Mouse (Mus musculus): ENCODE data around the gene Ldlrad1. TPM values are rescaled to one million over a fixed set of nuclear protein-coding genes. Genes with fewer than 3 reads are reported as not detected.
A peak's percentile ranks its signal among the peaks of the same experiment; 100 is the strongest.

Ldlrad1 gene
- polyA plus RNA-seq, 2 experiments, result not detected

- peaks cover 25 to 34% of the 10 kb centered on the region in 2 experiments for H3K4me1 ChIP-seq (replicated peaks; ENCODE audit: control insufficient read depth in 2 of 2, insufficient read depth in 2 of 2, low read length in 1 of 2)
- H3K4me3 ChIP-seq (ENCODE audit: insufficient read depth in 1 of 2, low read depth in 2 of 2, low read length in 2 of 2), result 0 out of 4 replicates have a peak overlapping the region, but pooled peaks of 1 of the 2 experiments have one; percentile 79
- no peak for TF ChIP-seq CTCF (IDR thresholded peaks at IDR 0.05; ENCODE audit: low read depth)
- no peak for TF ChIP-seq EP300 (IDR thresholded peaks at IDR 0.05; ENCODE audit: low read depth)
- no peaks in the 10 kb centered on the region for H3K27me3 ChIP-seq (ENCODE audit: control insufficient read depth, insufficient read depth, low read length)
- ATAC-seq (ENCODE audit: insufficient read depth) (no peak), DNase-seq (ENCODE audit: low read depth in 3 of 3, low spot score in 3 of 3) (no peak)
- peak overlapping the region; percentile 89 for H3K4me2 ChIP-seq (ENCODE audit: low read depth)
- peak overlapping the region; percentile 7; the same call in 1 of the 2 replicates for H3K9ac ChIP-seq (replicated peaks)
- H3K9me3 ChIP-seq (ENCODE audit: control insufficient read depth, low read length), result no peaks in the 10 kb centered on the region
- 0 out of 2 replicates have a peak overlapping the region, but pooled peaks have one; percentile 5 for H3K27ac ChIP-seq
- peaks cover 2% of the 10 kb centered on the region for H3K36me3 ChIP-seq (replicated peaks; ENCODE audit: control insufficient read depth, insufficient read depth, low read depth)
Observed at GRCm38 (mm10) chr4:107180746-107181145, 28.2 kb upstream of the Ldlrad1 start.

- WGBS (ENCODE audit: insufficient replicate concordance), result 35% methylated on average over 6 of the region's 6 CpGs
- Histone ChIP-seq H3K4me1 (replicated peaks; ENCODE audit: control insufficient read depth in 2 of 2, insufficient read depth in 2 of 2, low read length in 1 of 2) (peaks cover 25 to 33% of the 10 kb centered on the region in 2 experiments), H3K27me3 (ENCODE audit: control insufficient read depth, insufficient read depth, low read length) (no peaks in the 10 kb centered on the region), H3K4me2 (ENCODE audit: low read depth) (peak overlapping the region; percentile 38), H3K9me3 (ENCODE audit: control insufficient read depth, low read length) (no peaks in the 10 kb centered on the region), H3K27ac (peak overlapping the region; percentile 47), H3K9ac (replicated peaks) (0 out of 2 replicates have a peak overlapping the region, but pooled peaks have one; percentile 5), H3K36me3 (replicated peaks; ENCODE audit: control insufficient read depth, insufficient read depth, low read depth) (peaks cover 11% of the 10 kb centered on the region), H3K4me3 (ENCODE audit: insufficient read depth in 1 of 2, low read depth in 2 of 2, low read length in 2 of 2) (no peak overlapping the region)
- DNase-seq (ENCODE audit: low read depth in 3 of 3, low spot score in 3 of 3), result no peak
- TF ChIP-seq EP300 (IDR thresholded peaks at IDR 0.05; ENCODE audit: low read depth) (no peak), CTCF (IDR thresholded peaks at IDR 0.05; ENCODE audit: low read depth) (no peak)
- ATAC-seq (ENCODE audit: insufficient read depth), result no peak
Observed at GRCm38 (mm10) chr4:107181866-107182265, 27.1 kb upstream of the Ldlrad1 start.

DNA sequence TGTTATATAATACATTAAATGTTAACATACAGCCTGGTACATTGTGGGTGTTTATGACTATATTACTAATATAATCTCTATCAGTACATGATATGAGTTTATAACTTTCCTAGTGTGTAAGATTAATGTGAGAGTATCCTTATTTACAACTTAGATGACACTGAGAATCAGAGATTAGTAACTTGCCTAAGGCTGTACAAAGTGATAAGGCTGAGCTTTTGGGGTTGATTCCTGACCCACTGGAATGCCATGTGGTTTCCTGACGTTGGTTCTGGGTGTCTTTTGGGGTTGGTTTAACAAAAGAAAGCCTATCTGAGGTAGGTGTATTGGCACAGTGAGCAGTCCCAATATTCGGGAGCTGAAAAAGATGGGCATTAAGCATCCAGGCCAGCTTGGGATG lies 26.2 kb upstream of the Ldlrad1 start:
- peak overlapping the region; percentile 26 for H3K27ac ChIP-seq
- WGBS (ENCODE audit: insufficient replicate concordance), result 17% methylated on average over 2 of the region's 2 CpGs
- no peak for ATAC-seq (ENCODE audit: insufficient read depth)
- H3K4me2 ChIP-seq (ENCODE audit: low read depth), result peak overlapping the region; percentile 38
- no peak overlapping the region for H3K9ac ChIP-seq (replicated peaks)
- H3K4me3 ChIP-seq (ENCODE audit: insufficient read depth in 1 of 2, low read depth in 2 of 2, low read length in 2 of 2), result no peak overlapping the region
- peaks cover 17% of the 10 kb centered on the region for H3K36me3 ChIP-seq (replicated peaks; ENCODE audit: control insufficient read depth, insufficient read depth, low read depth)
- peaks cover 25 to 28% of the 10 kb centered on the region in 2 experiments for H3K4me1 ChIP-seq (replicated peaks; ENCODE audit: control insufficient read depth in 2 of 2, insufficient read depth in 2 of 2, low read length in 1 of 2)
- DNase-seq (ENCODE audit: low read depth in 3 of 3, low spot score in 3 of 3), result peak in 2 of 3 experiments; percentile 39 to 52
- TF ChIP-seq EP300 (IDR thresholded peaks at IDR 0.05; ENCODE audit: low read depth) (peak; percentile 71), CTCF (IDR thresholded peaks at IDR 0.05; ENCODE audit: low read depth) (no peak)
- no peaks in the 10 kb centered on the region for H3K27me3 ChIP-seq (ENCODE audit: control insufficient read depth, insufficient read depth, low read length)
- H3K9me3 ChIP-seq (ENCODE audit: control insufficient read depth, low read length), result no peaks in the 10 kb centered on the region

GRCm38 (mm10) chr4:107183203-107183602 lies 25.8 kb upstream of the Ldlrad1 start:
- no peaks in the 10 kb centered on the region for H3K27me3 ChIP-seq (ENCODE audit: control insufficient read depth, insufficient read depth, low read length)
- 51% methylated on average over 4 of the region's 4 CpGs for WGBS (ENCODE audit: insufficient replicate concordance)
- peaks cover 25 to 28% of the 10 kb centered on the region in 2 experiments for H3K4me1 ChIP-seq (replicated peaks; ENCODE audit: control insufficient read depth in 2 of 2, insufficient read depth in 2 of 2, low read length in 1 of 2)
- no peak for DNase-seq (ENCODE audit: low read depth in 3 of 3, low spot score in 3 of 3)
- H3K9ac ChIP-seq (replicated peaks), result no peak overlapping the region
- H3K9me3 ChIP-seq (ENCODE audit: control insufficient read depth, low read length), result no peaks in the 10 kb centered on the region
- peaks cover 21% of the 10 kb centered on the region for H3K36me3 ChIP-seq (replicated peaks; ENCODE audit: control insufficient read depth, insufficient read depth, low read depth)
- peak overlapping the region; percentile 26 for H3K27ac ChIP-seq
- no peak for ATAC-seq (ENCODE audit: insufficient read depth)
- no peak for TF ChIP-seq EP300 (IDR thresholded peaks at IDR 0.05; ENCODE audit: low read depth)
- H3K4me3 ChIP-seq (ENCODE audit: insufficient read depth in 1 of 2, low read depth in 2 of 2, low read length in 2 of 2), result no peak overlapping the region
- peak overlapping the region; percentile 23; the same call in 1 of the 2 replicates for H3K4me2 ChIP-seq (ENCODE audit: low read depth)

- Histone ChIP-seq H3K4me3 (ENCODE audit: insufficient read depth in 1 of 2, low read depth in 2 of 2, low read length in 2 of 2) (no peak overlapping the region), H3K27ac (no peak overlapping the region), H3K4me1 (replicated peaks; ENCODE audit: control insufficient read depth in 2 of 2, insufficient read depth in 2 of 2, low read length in 1 of 2) (peaks cover 19 to 21% of the 10 kb centered on the region in 2 experiments), H3K27me3 (ENCODE audit: control insufficient read depth, insufficient read depth, low read length) (no peaks in the 10 kb centered on the region), H3K9me3 (ENCODE audit: control insufficient read depth, low read length) (no peaks in the 10 kb centered on the region), H3K9ac (replicated peaks) (no peak overlapping the region), H3K36me3 (replicated peaks; ENCODE audit: control insufficient read depth, insufficient read depth, low read depth) (peaks cover 38% of the 10 kb centered on the region), H3K4me2 (ENCODE audit: low read depth) (no peak overlapping the region)
- DNase-seq (ENCODE audit: low read depth in 3 of 3, low spot score in 3 of 3) (no peak), ATAC-seq (ENCODE audit: insufficient read depth) (no peak)
- 90% methylated on average over 3 of the region's 3 CpGs for whole genome bisulfite sequencing (ENCODE audit: insufficient replicate concordance)
- TF ChIP-seq EP300 (IDR thresholded peaks at IDR 0.05; ENCODE audit: low read depth) (no peak), CTCF (IDR thresholded peaks at IDR 0.05; ENCODE audit: low read depth) (no peak)
Observed at GRCm38 (mm10) chr4:107185703-107186102, 23.3 kb upstream of the Ldlrad1 start.

Measured in liver, embryonic 14.5 days (tissue).